Mouse (Mus musculus) liver, adult 2 months (tissue): Measurements from ENCODE around the gene Apol7b.
"Not testable (repeated sequence)": the region's sequence is repeated elsewhere in the genome, so short reads cannot be mapped to it uniquely, and the experiment has no call there.

Experiments
- CTCF ChIP-seq: fragments of 200-500 bp; IDR thresholded peaks from 2 replicates; pipeline ENCODE4 v1.5.1; 2011; ENCODE audit warnings: low read depth, low read length, control low read depth
- POLR2A ChIP-seq: fragments of 200-500 bp; IDR thresholded peaks from 2 replicates; pipeline ENCODE4 v1.6.1; 2011; ENCODE audit warnings: low read length, control low read depth; ENCODE audit not compliant: insufficient read depth; ENCODE audit errors: extremely low read depth

GRCm38 (mm10) chr15:77399027-77399426 lies 48.3 kb downstream of the Apol7b start, which contains the start of gene Apol7a:
- peak; percentile 72 for TF ChIP-seq CTCF
- not testable (repeated sequence) for TF ChIP-seq POLR2A
